Mouse (Mus musculus): ENCODE measurements at regions not wholly inside any gene's neighbourhood (a gene's known extent, or its start where the extent isn't known, plus 50 kb on each side); places are given as distances from the start of the nearest gene placed in this dataset.

DNA sequence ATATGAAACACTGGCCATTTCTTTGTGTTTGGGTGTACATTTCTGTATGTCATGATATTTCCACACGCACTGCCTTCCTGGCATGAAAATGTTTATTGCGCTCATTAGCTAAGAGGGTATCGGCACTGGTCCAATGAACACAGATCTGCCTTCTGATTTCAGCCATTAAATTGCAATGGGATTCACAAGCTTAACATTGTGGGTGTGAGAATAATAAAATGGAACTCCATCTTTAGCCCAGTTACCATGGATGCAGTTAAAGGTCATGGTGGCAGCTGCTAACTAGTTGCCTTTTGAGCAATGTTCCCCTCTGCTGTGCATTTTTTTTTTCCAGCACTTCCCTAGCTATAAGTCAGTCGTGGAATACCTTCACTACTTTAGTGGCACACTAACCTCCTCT is 343.7 kb upstream of the Pou3f3 start:
- no peak for TF ChIP-seq ZMIZ1 (IDR thresholded peaks at IDR 0.05; ENCODE audit: low read depth, low read length)
- no peak for TF ChIP-seq POLR2A (IDR thresholded peaks at IDR 0.05; ENCODE audit: control insufficient read depth in 1 of 2, insufficient read depth in 1 of 2, low read depth in 1 of 2, low read length in 2 of 2, poor library complexity in 1 of 2)
- no peak for TF ChIP-seq EP300 (IDR thresholded peaks at IDR 0.05; ENCODE audit: low read depth in 1 of 2, low read length in 2 of 2)
- no peak for TF ChIP-seq RCOR1 (IDR thresholded peaks at IDR 0.05; ENCODE audit: low read depth, low read length)
- no peak for TF ChIP-seq RAD21 (IDR thresholded peaks at IDR 0.05; ENCODE audit: low read depth, low read length)
- TF ChIP-seq MAX (IDR thresholded peaks at IDR 0.05; ENCODE audit: low read length): no peak
- no peak for TF ChIP-seq GABPA (IDR thresholded peaks at IDR 0.05; ENCODE audit: low read depth, low read length)
- TF ChIP-seq MYB (IDR thresholded peaks at IDR 0.05; ENCODE audit: low read depth, low read length): no peak
- no peak for TF ChIP-seq SIN3A (IDR thresholded peaks at IDR 0.05; ENCODE audit: low read length)
- no peak for TF ChIP-seq TCF12 (IDR thresholded peaks at IDR 0.05; ENCODE audit: low read depth, low read length)
- TF ChIP-seq SMC3 (IDR thresholded peaks at IDR 0.05; ENCODE audit: low read depth, low read length): no peak
- TF ChIP-seq MAFK (IDR thresholded peaks at IDR 0.05; ENCODE audit: borderline replicate concordance, low read depth, low read length): no peak
- Histone ChIP-seq H3K9ac (ENCODE audit: control insufficient read depth, low read depth, low read length, poor library complexity, severe bottlenecking) (no peak overlapping the region), H3K9me3 (replicated peaks; ENCODE audit: insufficient read depth, low read length) (no peaks in the 10 kb centered on the region), H3K79me2 (ENCODE audit: control insufficient read depth, insufficient read depth, low read length, poor library complexity) (no peaks in the 10 kb centered on the region), H3K4me3 (ENCODE audit: control insufficient read depth in 1 of 2, insufficient read depth in 1 of 2, low read depth in 2 of 2, low read length in 2 of 2) (no peak overlapping the region), H3K27ac (ENCODE audit: control insufficient read depth, low read depth, low read length) (no peak overlapping the region), H3K36me3 (ENCODE audit: control insufficient read depth in 1 of 2, insufficient read depth in 2 of 2, low read length in 2 of 2) (no peaks in the 10 kb centered on the region), H3K27me3 (ENCODE audit: control insufficient read depth in 1 of 2, insufficient read depth in 2 of 2, low read length in 2 of 2) (no peaks in the 10 kb centered on the region), H3K4me1 (ENCODE audit: control insufficient read depth in 1 of 2, insufficient read depth in 2 of 2, low read length in 2 of 2) (no peaks in the 10 kb centered on the region)
- DNase-seq (ENCODE audit: low read depth, low spot score): no peak

DNA sequence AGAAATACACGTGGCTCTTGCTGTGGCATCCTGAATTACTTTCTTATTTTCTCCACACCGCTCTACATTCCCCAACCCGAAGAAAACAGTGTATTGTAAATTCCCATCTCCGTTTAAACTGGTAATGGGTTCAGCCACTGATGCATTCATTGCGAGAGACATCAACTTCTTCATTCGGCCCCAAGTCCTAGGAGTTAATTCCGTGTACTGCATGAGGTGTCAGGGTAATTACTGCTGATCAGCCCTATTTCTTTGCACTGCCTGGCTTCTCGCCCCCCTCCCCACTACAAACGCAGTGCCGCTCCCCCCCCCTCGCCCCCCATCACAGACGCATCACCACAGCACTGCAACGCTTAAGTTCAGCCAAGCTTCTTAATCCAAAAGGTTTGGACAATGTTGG is 343.2 kb upstream of the Pou3f3 start:
- no peak overlapping the region for H3K27ac ChIP-seq (ENCODE audit: control insufficient read depth, low read depth, low read length)
- no peak for DNase-seq (ENCODE audit: low read depth, low spot score)
- H3K36me3 ChIP-seq (ENCODE audit: control insufficient read depth in 1 of 2, insufficient read depth in 2 of 2, low read length in 2 of 2): no peaks in the 10 kb centered on the region
- H3K9ac ChIP-seq (ENCODE audit: control insufficient read depth, low read depth, low read length, poor library complexity, severe bottlenecking): no peak overlapping the region
- H3K79me2 ChIP-seq (ENCODE audit: control insufficient read depth, insufficient read depth, low read length, poor library complexity): no peaks in the 10 kb centered on the region
- H3K27me3 ChIP-seq (ENCODE audit: control insufficient read depth in 1 of 2, insufficient read depth in 2 of 2, low read length in 2 of 2): no peaks in the 10 kb centered on the region
- H3K4me1 ChIP-seq (ENCODE audit: control insufficient read depth in 1 of 2, insufficient read depth in 2 of 2, low read length in 2 of 2): no peaks in the 10 kb centered on the region
- TF ChIP-seq TCF12 (IDR thresholded peaks at IDR 0.05; ENCODE audit: low read depth, low read length) (no peak), ZNF384 (IDR thresholded peaks at IDR 0.05; ENCODE audit: low read depth, low read length) (no peak)
- H3K9me3 ChIP-seq (replicated peaks; ENCODE audit: insufficient read depth, low read length): no peaks in the 10 kb centered on the region
- no peak overlapping the region for H3K4me3 ChIP-seq (ENCODE audit: control insufficient read depth in 1 of 2, insufficient read depth in 1 of 2, low read depth in 2 of 2, low read length in 2 of 2)

DNA sequence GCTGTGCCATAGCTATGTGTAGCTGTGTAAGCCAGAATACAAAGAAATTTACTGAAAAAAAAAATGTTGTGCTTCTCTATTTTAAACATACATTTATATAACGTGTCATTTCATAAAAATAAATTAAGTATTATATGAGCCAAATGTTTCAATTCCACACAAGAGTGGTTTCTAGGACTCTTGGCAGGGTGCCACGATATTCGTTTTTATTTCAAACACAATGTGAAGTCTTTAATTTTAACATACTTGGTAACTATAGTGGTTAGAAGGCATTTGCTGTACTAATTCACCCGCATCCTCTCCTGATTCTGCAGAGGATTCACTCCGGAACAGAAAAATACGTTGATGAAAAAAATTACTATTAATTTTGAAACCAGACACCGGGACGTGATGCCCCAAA is 342.5 kb upstream of the Pou3f3 start:
- H3K79me2 ChIP-seq (ENCODE audit: control insufficient read depth, insufficient read depth, low read length, poor library complexity): no peaks in the 10 kb centered on the region
- H3K9ac ChIP-seq (ENCODE audit: control insufficient read depth, low read depth, low read length, poor library complexity, severe bottlenecking): no peak overlapping the region
- TF ChIP-seq ZMIZ1 (IDR thresholded peaks at IDR 0.05; ENCODE audit: low read depth, low read length) (no peak), SIN3A (IDR thresholded peaks at IDR 0.05; ENCODE audit: low read length) (no peak)
- H3K4me3 ChIP-seq (ENCODE audit: control insufficient read depth in 1 of 2, insufficient read depth in 1 of 2, low read depth in 2 of 2, low read length in 2 of 2): no peak overlapping the region
- DNase-seq (ENCODE audit: low read depth, low spot score): no peak
- no peaks in the 10 kb centered on the region for H3K27me3 ChIP-seq (ENCODE audit: control insufficient read depth in 1 of 2, insufficient read depth in 2 of 2, low read length in 2 of 2)
- no peaks in the 10 kb centered on the region for H3K9me3 ChIP-seq (replicated peaks; ENCODE audit: insufficient read depth, low read length)
- H3K4me1 ChIP-seq (ENCODE audit: control insufficient read depth in 1 of 2, insufficient read depth in 2 of 2, low read length in 2 of 2): no peaks in the 10 kb centered on the region
- no peak overlapping the region for H3K27ac ChIP-seq (ENCODE audit: control insufficient read depth, low read depth, low read length)
- no peaks in the 10 kb centered on the region for H3K36me3 ChIP-seq (ENCODE audit: control insufficient read depth in 1 of 2, insufficient read depth in 2 of 2, low read length in 2 of 2)

Data from MEL (cell line).